Mouse (Mus musculus): ENCODE data around the gene Nrcam.

Nrcam gene

GRCm38 (mm10) chr12:44438884-44439283 lies 110.2 kb downstream of the Nrcam start:
- DNase-seq: no peak

DNA sequence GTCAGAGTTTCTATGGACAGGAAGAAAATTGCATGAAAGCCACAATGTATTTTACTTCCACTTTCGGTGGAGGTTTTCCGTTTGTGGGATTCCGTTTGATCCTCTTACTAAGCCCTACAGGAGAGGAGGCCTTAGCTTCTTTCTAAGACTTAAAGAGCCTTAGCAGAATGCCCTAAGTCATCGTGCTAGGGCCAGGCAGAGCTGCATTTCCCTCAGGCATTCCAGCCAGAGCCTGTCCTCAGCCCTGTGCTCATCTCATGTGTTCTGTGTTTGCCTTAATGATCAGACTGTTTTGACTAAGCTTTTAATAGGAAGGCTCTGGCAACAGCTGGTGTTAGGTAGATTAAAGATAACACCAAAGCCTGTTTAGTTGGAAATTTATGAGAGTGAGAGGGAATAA lies 111.5 kb downstream of the Nrcam start:
- no peak for DNase-seq

DNA sequence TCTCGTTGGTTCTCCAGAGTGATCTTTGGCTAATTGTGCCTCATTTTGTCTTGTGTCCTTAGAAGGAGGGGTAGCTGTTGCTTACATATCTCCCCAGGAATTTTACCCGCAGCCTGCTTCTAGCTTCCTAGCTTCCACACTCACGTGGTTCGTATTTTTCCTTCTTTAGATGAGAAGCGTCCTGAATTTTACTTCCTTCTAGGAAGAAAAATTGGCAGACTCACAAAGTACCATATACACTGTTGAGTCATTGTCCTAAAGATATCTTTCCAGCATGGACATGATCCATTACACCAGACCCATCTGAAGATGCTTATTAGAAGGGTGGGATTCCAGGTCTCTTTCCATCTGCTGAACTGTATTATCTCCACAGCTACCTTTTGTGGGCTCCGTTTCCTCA lies 122.2 kb downstream of the Nrcam start:
- DNase-seq: no peak

DNA sequence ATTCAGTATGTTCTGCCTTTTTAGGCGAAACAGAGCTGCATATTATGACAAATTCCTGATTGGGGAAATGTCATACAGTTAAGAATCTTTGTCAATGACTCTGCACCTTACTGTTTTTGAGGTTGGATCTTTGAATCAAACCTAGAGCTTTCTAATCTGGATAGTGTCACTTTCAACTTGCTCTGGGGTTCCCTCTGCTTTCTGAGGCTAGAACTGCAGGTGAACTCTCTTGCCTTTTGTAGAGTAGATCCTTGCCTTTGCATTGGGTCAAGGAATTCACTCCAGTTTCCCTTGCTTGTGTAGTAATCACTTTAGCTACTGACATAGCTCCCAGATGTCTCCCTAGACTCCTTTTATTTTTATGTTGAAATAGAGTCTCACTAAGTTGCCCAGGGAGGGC lies 123.1 kb downstream of the Nrcam start:
- DNase-seq: no peak

- no peak for DNase-seq
Observed at GRCm38 (mm10) chr12:44453791-44454190, 125.1 kb downstream of the Nrcam start.

DNA sequence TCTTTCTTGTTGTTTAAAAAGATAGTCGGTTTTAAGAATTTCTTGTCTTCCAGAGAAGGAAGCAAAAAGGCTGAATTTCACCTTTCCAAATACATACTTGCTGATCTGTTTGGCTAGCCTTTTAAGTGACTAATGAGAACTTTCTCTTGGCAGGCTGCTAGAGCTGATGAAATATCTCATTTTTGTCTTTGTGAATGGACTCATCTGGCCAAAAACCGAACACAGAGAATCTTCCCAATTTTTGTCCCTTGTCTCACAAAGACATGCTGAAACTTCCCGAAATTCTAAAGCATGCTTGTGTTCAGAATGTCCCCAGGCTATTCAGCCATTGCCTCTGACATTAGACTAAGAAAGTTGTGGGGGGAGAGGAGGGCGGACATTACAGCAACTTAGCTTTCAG lies 129.3 kb downstream of the Nrcam start:
- no peak for DNase-seq

GRCm38 (mm10) chr12:44462436-44462835 lies 133.8 kb downstream of the Nrcam start:
- DNase-seq: no peak

DNA sequence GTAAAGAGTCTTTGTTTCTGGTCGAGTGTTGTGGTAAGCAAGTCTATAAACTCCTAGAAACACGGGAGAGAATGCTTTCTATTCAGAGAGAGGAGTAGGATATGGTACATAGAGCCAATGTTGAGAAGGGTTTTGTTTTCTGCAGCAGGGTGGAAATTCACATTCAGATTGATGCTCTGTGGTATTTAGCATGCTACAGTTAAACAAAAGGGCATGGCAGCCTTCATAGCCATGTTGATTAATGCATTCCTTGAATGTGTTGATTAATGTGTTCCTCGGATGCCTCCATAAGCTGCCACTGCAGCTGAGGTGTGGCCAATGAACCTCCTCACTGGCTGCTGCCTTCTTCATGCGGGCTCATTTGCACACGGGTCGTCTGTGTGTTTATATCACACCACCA lies 134.3 kb downstream of the Nrcam start:
- DNase-seq: no peak

DNA sequence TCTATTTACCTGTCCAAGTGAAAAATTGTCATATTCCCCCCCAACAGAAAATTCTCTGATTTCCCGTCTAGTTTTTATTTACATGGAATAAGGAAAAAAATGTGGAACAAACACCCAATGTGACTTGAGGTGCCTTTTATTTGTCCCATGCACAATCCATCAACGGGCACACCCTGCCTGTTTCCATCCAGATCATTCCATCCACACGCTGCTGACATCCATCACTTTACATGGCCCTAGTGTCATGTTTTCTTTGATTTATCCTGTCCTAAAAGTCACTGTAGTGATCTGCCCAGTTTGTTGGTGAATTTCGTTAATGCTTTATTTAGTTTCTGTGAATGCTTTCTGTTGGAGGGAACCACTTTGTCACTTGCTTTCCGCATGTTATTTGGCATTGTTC lies 142.4 kb downstream of the Nrcam start:
- DNase-seq: no peak

GRCm38 (mm10) chr12:44475355-44475754 lies 146.7 kb downstream of the Nrcam start:
- no peak for DNase-seq

DNA sequence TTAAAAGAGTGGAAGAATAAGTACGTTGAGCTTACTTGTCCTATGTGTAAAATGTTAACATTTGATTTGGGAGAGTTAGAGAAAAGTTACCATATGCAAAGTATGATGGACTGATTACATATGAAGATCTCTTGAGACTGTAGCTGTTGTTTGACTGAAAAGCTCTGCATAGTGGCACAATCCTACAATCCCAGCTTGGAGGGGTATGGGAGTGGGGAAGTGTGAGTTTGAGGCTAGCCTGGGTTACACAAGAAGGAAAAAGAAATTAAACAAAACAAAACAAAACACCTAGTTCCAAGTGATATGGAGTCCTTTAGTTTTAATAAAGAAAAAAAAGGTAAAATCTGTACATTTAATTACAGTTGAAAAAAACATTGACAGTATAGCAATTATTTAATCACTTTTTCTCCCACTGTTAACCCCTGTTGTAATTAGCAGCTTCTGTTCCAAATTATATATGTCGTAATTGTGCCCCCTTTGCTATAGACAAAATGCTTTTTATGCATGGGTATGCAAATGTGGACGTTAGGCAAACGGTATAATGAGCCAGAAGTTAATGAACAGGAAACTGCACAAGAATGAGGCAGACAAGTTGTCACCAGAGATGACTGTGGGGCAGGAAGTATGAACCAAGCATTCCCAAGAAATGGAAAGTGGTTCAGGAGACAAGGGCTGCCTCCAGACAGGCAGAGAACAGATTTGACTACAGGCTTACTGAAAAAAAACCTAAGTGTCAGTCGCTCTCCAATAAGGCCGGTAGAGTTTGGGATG lies 150.8 kb downstream of the Nrcam start:
- DNase-seq: no peak

GRCm38 (mm10) chr12:44480031-44480419 lies 151.3 kb downstream of the Nrcam start:
- no peak for DNase-seq

DNA sequence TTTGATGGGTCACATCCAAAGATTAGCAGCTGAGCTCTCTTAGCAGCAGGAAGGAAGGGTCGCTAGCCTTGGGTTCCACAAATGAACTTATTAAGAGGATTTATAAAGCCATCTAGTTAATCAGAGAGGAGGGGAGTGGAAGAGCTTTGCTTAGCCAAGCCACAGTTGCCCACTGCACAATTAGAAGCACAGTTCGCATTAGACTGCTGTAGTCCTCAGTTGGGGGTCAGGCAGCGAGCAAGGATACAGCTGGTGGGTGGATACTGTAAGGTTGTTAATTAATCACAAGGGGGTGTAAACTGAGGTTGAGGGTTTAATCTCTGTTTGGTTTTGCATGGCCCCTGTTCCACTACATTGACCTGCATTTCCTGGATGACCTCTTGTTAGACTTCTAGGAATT lies 152.7 kb downstream of the Nrcam start:
- DNase-seq: no peak

GRCm38 (mm10) chr12:44492759-44493479 lies 164.2 kb downstream of the Nrcam start:
- no peak for DNase-seq

GRCm38 (mm10) chr12:44497762-44498161 lies 169.1 kb downstream of the Nrcam start:
- DNase-seq: no peak

DNA sequence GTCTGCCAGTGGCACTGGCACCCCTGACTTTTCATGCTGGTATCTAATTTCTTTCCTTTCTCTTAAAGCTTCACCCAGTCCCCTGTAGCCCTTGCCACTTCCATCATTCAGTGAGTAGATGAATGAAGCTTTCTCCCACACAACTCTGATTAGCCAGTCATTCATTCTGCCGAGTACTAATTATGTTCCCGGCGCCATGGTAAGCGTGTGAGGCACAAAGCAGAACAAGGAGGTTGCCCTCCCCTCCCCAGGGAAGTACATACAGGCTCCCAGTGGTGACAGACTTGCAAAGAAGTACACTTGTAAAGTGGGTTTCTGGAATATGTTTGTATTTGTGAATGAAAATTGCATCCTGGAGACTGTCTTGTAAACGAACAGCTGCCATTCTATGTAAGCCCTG lies 170.2 kb downstream of the Nrcam start:
- DNase-seq: no peak

- no peak for DNase-seq
Observed at GRCm38 (mm10) chr12:44501807-44502487, 173.3 kb downstream of the Nrcam start.

GRCm38 (mm10) chr12:44503737-44504136 lies 175.1 kb downstream of the Nrcam start:
- DNase-seq: no peak

- DNase-seq: no peak
Observed at GRCm38 (mm10) chr12:44508635-44509034, 179.9 kb downstream of the Nrcam start.

- DNase-seq: no peak
Observed at GRCm38 (mm10) chr12:44509406-44510104, 180.9 kb downstream of the Nrcam start.

DNA sequence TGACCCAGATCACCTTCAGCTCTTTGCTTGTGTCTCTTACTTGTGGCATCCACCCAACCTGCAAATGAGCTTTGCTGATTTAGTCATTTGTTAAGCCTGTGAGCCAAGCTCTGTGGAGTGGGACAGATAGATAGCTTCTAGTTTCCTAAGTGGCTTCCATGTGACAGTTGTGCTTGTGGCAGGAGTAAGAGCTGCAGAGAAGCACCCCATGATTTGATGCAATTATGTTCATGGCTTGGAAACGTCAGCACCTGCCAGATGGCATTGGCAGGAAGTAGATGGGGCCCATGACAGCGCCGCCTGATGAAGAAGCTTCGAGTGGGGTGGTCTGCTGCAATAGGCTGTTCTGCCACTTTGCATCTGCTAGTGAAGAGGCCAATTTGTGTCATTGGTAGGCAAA lies 186.4 kb downstream of the Nrcam start:
- DNase-seq: no peak

GRCm38 (mm10) chr12:44519440-44520141 lies 190.9 kb downstream of the Nrcam start:
- DNase-seq: no peak

DNA sequence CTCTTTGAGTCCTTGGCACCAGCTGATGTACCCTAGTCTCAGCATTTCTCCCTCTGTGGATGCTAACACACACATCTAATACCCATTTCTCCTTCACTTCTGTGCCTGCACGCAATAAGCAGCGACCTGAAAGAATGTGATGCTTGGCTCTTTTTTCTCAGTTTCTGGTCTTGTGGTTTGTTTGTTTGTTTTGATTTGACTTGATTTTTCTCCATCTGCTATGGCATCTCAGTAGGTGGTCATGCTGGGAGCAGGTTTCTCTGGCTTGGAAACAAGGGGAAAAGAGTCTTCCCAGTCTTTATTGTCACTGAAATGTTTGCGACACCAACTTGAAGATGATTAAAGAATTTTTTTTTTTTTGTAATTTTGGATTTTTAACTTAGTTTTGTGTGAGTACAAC lies 192.8 kb downstream of the Nrcam start:
- DNase-seq: no peak
